Mouse (Mus musculus) frontal cortex, postnatal 10 days (tissue): ENCODE results near the gene Pars2.

Experiments used
- DNase-seq, 2 experiments: peaks; one replicate each; pipeline ENCODE4 v3.0.0; 2022; ENCODE audit warnings: low spot score in 2 of 2, mixed read lengths in 1 of 2

The Pars2 gene

GRCm38 (mm10) chr4:106634086-106634479 is 16.8 kb upstream of the Pars2 start:
- DNase-seq, result no peak

- DNase-seq, result no peak
Observed at GRCm38 (mm10) chr4:106643483-106644217, 7.2 kb upstream of the Pars2 start.

GRCm38 (mm10) chr4:106644218-106644610 is 6.7 kb upstream of the Pars2 start:
- DNase-seq, result no peak

- DNase-seq, result no peak
Observed at GRCm38 (mm10) chr4:106645797-106646196, 5.1 kb upstream of the Pars2 start.

- DNase-seq, result no peak
Observed at GRCm38 (mm10) chr4:106647137-106647536, 3.7 kb upstream of the Pars2 start.

- no peak for DNase-seq
Observed at GRCm38 (mm10) chr4:106652546-106652945, 1.7 kb downstream of the Pars2 start.

GRCm38 (mm10) chr4:106653051-106653450 is 2.2 kb downstream of the Pars2 start:
- DNase-seq, result no peak

GRCm38 (mm10) chr4:106655681-106656080 is 4.8 kb downstream of the Pars2 start:
- no peak for DNase-seq

- DNase-seq, result no peak
Observed at GRCm38 (mm10) chr4:106663956-106664470, 13.1 kb downstream of the Pars2 start.

- DNase-seq, result no peak
Observed at GRCm38 (mm10) chr4:106664697-106665096, 13.8 kb downstream of the Pars2 start.

GRCm38 (mm10) chr4:106665269-106665668 is 14.4 kb downstream of the Pars2 start:
- no peak for DNase-seq

- DNase-seq, result no peak
Observed at GRCm38 (mm10) chr4:106665673-106666072, 14.8 kb downstream of the Pars2 start.

GRCm38 (mm10) chr4:106666546-106666945 is 15.7 kb downstream of the Pars2 start:
- DNase-seq, result no peak

GRCm38 (mm10) chr4:106676749-106677148 is 25.9 kb downstream of the Pars2 start:
- DNase-seq, result no peak

- DNase-seq, result peak; percentile 70 to 83
Observed at GRCm38 (mm10) chr4:106678442-106679118, 27.7 kb downstream of the Pars2 start, which contains the start of gene Ttc4. Gene Ttc4 (minus strand): TSS chr4:106678944.

- no peak for DNase-seq
Observed at GRCm38 (mm10) chr4:106679152-106679551, 28.3 kb downstream of the Pars2 start.

GRCm38 (mm10) chr4:106680955-106681354 is 30.1 kb downstream of the Pars2 start:
- DNase-seq, result no peak

GRCm38 (mm10) chr4:106688636-106689296 is 37.9 kb downstream of the Pars2 start:
- no peak for DNase-seq

- no peak for DNase-seq
Observed at GRCm38 (mm10) chr4:106693841-106694430, 43.1 kb downstream of the Pars2 start.

GRCm38 (mm10) chr4:106699989-106700388 is 49.1 kb downstream of the Pars2 start:
- DNase-seq, result no peak

GRCm38 (mm10) chr4:106700798-106701197 is 49.9 kb downstream of the Pars2 start:
- DNase-seq, result no peak

- DNase-seq, result no peak
Observed at GRCm38 (mm10) chr4:106703956-106704355, 53.1 kb downstream of the Pars2 start.
